Mouse (Mus musculus) embryonic facial prominence, embryonic 13.5 days (tissue): Measurements from ENCODE around the gene Dchs2. TPM values are rescaled to one million over a fixed set of nuclear protein-coding genes. Genes with fewer than 3 reads are reported as not detected.
A peak's percentile ranks its signal among the peaks of the same experiment; 100 is the strongest.

Experiments
- ATAC-seq: fragments of 200-750 bp; cut with Nextera tagmentation; 2 replicates; pipeline ENCODE4 v1.8.0; 2017; ENCODE audit warnings: low read depth; ENCODE audit not compliant: insufficient number of reproducible peaks, insufficient read depth, low FRiP score, low TSS enrichment
- H3K27ac ChIP-seq: fragments of 300-500 bp; sonication (generic); 2 replicates; pipeline ENCODE4 v1.5.1; 2015; ENCODE audit warnings: moderate library complexity, mild to moderate bottlenecking, inconsistent platforms
- H3K27me3 ChIP-seq: fragments of 300-500 bp; sonication (generic); 2 replicates; pipeline ENCODE4 v1.6.1; 2015; ENCODE audit warnings: mild to moderate bottlenecking, inconsistent platforms
- H3K36me3 ChIP-seq: fragments of 300-500 bp; sonication (generic); 2 replicates; pipeline ENCODE4 v1.6.1; 2015; ENCODE audit warnings: mild to moderate bottlenecking, inconsistent platforms
- H3K4me1 ChIP-seq: fragments of 300-500 bp; sonication (generic); 2 replicates; pipeline ENCODE4 v1.6.1; 2015; ENCODE audit warnings: inconsistent platforms
- H3K4me2 ChIP-seq: fragments of 300-500 bp; sonication (generic); 2 replicates; pipeline ENCODE4 v1.6.1; 2015; ENCODE audit warnings: moderate library complexity, mild to moderate bottlenecking, inconsistent platforms
- H3K4me3 ChIP-seq: fragments of 300-500 bp; sonication (generic); 2 replicates; pipeline ENCODE4 v1.5.1; 2015; ENCODE audit warnings: mild to moderate bottlenecking, inconsistent platforms
- H3K9ac ChIP-seq: fragments of 300-500 bp; sonication (generic); 2 replicates; pipeline ENCODE4 v1.6.1; 2015; ENCODE audit warnings: mild to moderate bottlenecking, inconsistent platforms
- H3K9me3 ChIP-seq: fragments of 300-500 bp; sonication (generic); 2 replicates; pipeline ENCODE4 v1.6.1; 2016; ENCODE audit warnings: inconsistent platforms
- WGBS: fragments of 180-500 bp; shearing (Covaris S2); methylation state at CpG from one replicate; pipeline ENCODE4 v1.1.7; 2015; ENCODE audit warnings: mixed read lengths; 5-methylcytosine and 5-hydroxymethylcytosine counted together
- polyA plus RNA-seq: library from polyadenylated mRNA; unstranded; fragments of >200 nt; fragmentation: Nextera tagmentation; extraction: Ambion mirVana; gene quantifications from 2 replicates; pipeline ENCODE4 v1.2.1, GENCODE M21; 2015

Dchs2 gene
- polyA plus RNA-seq, 1 experiment from 2014 or later, result 0.35 TPM

DNA sequence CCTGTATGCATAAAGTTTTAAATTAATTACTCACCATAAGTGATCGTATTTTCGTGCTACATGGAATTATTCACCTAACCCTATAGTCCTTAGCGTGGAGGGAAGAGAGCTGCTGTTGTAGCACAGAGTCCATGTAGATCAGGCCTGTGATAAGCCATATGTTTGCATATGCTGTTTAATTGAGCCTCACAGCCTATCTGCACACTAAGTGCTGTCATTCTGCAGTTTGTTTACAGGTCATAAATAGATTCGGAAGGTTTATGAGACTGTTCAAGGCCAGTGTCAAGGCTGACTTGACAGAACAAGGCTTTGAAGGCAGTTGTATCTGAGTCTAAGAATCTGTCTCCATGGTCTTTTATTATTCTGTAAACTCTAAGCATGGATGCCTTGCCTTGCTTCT lies 138.3 kb downstream of the Dchs2 start:
- no peak overlapping the region for H3K27ac ChIP-seq
- no peak overlapping the region for H3K4me2 ChIP-seq
- H3K9me3 ChIP-seq, result no peaks in the 10 kb centered on the region
- H3K9ac ChIP-seq, result no peak overlapping the region
- peaks cover 6% of the 10 kb centered on the region; the same call in 1 of the 2 replicates for H3K4me1 ChIP-seq
- WGBS, result 77% methylated on average over 4 of the region's 4 CpGs
- H3K27me3 ChIP-seq, result no peaks in the 10 kb centered on the region
- no peak overlapping the region for H3K4me3 ChIP-seq
- no peaks in the 10 kb centered on the region for H3K36me3 ChIP-seq
- no peak for ATAC-seq

DNA sequence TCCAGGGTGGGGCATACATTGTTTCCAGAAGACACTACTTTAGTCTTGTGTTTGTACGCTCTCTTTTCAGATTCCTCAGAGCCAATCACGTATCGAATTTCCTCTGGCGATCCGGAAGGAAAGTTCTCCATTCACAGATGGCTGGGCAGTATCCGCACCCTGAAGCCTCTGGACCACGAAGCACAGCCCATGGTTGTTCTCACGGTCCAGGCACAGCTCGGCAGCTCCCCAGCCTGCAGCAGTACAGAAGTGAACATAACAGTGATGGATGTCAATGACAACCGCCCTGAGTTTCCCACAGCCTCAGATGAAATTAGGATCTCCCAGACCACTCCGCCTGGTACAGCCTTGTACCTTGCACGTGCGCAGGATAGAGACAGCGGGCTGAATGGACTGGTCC lies 142.5 kb downstream of the Dchs2 start:
- Histone ChIP-seq H3K27me3 (peaks cover 7% of the 10 kb centered on the region), H3K27ac (no peak overlapping the region), H3K9me3 (no peaks in the 10 kb centered on the region), H3K9ac (no peak overlapping the region), H3K4me3 (no peak overlapping the region), H3K4me1 (peaks cover 3% of the 10 kb centered on the region; the same call in 1 of the 2 replicates), H3K36me3 (no peaks in the 10 kb centered on the region), H3K4me2 (no peak overlapping the region)
- WGBS, result 85% methylated on average over 14 of the region's 14 CpGs
- ATAC-seq, result no peak

DNA sequence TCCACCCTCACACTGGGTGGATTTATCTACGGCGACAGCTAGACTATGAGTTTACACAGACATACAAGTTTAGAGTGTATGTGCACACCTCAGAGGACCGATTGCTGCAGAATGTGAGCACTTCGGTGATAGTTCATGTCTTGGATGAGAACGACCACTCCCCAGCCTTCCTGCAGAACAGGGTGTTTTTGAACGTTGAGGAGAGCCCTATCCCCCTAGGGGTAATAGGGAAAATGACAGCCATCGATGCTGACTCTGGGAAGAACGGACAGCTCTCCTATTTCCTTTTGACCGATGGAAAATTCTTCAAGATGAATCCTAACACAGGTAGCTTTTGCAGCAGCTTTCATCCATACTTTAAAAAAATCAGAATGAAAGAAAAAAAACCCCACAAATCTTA lies 143.2 kb downstream of the Dchs2 start:
- Histone ChIP-seq H3K27me3 (peaks cover 10% of the 10 kb centered on the region), H3K4me1 (peaks cover 2% of the 10 kb centered on the region; the same call in 1 of the 2 replicates), H3K36me3 (no peaks in the 10 kb centered on the region), H3K4me2 (no peak overlapping the region), H3K9ac (no peak overlapping the region), H3K4me3 (no peak overlapping the region), H3K9me3 (no peaks in the 10 kb centered on the region), H3K27ac (no peak overlapping the region)
- WGBS, result 60% methylated on average over 9 of the region's 9 CpGs
- ATAC-seq, result no peak

DNA sequence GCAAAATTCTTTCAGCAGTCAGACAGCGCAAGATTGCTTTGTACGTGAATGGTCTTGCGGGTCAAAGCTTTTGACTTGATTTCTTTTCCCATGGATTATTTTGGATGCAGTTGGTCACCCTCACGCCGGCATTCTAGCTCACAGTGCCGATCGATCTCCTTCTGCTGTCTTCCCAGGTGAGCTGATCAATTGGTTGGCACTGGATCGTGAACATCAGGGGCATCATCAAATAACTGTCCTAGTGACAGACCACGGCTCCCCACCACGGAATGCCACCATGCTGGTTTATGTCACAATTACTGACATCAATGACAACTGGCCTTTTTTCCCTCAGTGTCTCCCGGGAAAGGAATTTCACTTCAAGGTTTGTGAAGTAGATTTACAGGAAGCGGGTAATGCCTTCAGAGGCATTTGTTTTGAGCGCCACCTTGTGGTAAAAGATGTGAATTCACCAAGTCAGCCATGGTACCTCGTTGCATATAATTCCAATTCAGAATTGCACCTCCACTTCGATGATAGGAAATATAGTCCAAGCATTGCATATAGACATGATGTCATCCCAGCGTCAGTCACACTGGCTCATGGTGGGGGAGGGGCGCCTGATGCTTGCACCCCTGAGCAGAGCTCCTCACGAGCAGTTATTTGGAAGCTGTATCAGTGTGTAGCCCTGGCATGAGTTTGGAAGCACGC lies 146.0 kb downstream of the Dchs2 start:
- 34% methylated on average over 19 of the region's 19 CpGs for WGBS
- peak overlapping the region; percentile 35 for H3K4me2 ChIP-seq
- no peaks in the 10 kb centered on the region for H3K36me3 ChIP-seq
- peaks cover 10% of the 10 kb centered on the region for H3K27me3 ChIP-seq
- no peak overlapping the region for H3K27ac ChIP-seq
- no peak for ATAC-seq
- no peaks in the 10 kb centered on the region for H3K4me1 ChIP-seq
- H3K9me3 ChIP-seq, result no peaks in the 10 kb centered on the region
- H3K9ac ChIP-seq, result no peak overlapping the region
- no peak overlapping the region for H3K4me3 ChIP-seq

DNA sequence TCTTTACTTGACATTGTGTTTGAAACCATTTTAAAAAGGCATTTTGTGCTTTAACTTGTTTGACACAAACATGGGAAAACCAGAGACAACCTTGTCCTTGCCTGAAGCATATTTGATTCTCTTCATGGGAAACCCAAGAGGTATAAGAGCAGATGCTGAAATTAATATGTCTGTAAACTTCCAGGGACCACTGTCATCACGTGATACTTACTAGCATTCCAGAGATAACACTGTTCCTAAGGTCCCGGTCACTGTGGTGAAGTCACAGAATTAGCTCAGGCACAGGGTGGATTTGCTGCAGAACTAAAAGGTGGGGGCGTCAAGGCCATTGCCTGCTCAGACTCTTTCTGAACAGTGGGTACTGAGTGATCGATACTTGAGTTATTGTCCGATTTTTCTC lies 148.0 kb downstream of the Dchs2 start:
- Histone ChIP-seq H3K27me3 (peaks cover 10% of the 10 kb centered on the region), H3K4me1 (no peaks in the 10 kb centered on the region), H3K9me3 (no peaks in the 10 kb centered on the region), H3K36me3 (no peaks in the 10 kb centered on the region), H3K4me2 (no peak overlapping the region), H3K4me3 (no peak overlapping the region), H3K27ac (no peak overlapping the region), H3K9ac (no peak overlapping the region)
- ATAC-seq, result no peak
- WGBS, result 62% methylated on average over 5 of the region's 5 CpGs

DNA sequence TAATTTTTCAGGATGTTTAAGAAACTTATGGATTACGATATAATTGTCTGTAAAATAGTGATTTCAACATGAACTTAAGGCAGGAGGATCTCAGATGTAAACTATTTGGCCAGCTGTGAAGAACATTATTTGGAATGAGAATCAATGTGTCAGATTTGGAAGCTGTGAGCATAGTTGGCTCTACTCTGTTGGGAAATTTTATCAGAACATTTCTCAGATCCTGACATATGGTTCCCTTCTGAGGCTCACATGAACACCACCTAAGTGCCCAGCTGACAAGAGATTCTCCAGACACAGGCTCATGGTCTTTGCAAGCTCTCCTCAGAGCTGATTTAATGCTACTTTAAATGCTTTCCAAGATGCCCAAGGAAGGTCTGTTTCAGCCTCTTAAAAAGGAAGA lies 156.1 kb downstream of the Dchs2 start:
- no peaks in the 10 kb centered on the region for H3K36me3 ChIP-seq
- H3K4me3 ChIP-seq, result no peak overlapping the region
- no peak for ATAC-seq
- H3K4me1 ChIP-seq, result peaks cover 8% of the 10 kb centered on the region
- H3K27ac ChIP-seq, result no peak overlapping the region
- H3K4me2 ChIP-seq, result no peak overlapping the region
- 70% methylated on average over 1 of the region's 1 CpGs for WGBS
- H3K27me3 ChIP-seq, result no peaks in the 10 kb centered on the region; the same call in none of the 2 replicates
- no peak overlapping the region for H3K9ac ChIP-seq
- H3K9me3 ChIP-seq, result no peaks in the 10 kb centered on the region

DNA sequence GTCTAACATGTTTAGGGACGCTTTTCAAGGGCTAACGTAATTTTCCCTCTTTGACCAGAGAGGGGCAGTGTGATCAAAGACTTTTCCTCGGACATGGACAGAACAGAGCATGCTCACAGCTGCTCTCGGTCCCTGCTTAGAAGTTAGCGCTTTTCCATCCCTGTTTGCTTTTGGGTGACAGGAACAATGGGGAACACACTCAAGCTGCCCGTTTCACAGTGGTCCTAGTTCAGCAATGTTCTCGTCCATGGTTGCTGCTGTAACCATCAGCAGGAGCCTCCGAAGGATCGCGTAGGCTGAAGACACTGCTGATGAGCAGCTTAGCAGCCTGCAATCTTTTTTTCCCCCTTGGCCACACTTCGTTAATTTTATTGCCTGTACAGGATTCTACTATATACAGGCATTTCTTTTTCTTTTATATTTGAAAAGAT lies 159.2 kb downstream of the Dchs2 start:
- Histone ChIP-seq H3K9ac (peak overlapping the region; percentile 65), H3K27ac (peak overlapping the region; percentile 68), H3K4me1 (peaks cover 8% of the 10 kb centered on the region), H3K27me3 (no peaks in the 10 kb centered on the region; the same call in none of the 2 replicates), H3K36me3 (no peaks in the 10 kb centered on the region), H3K4me3 (peak overlapping the region; percentile 44), H3K4me2 (peak overlapping the region; percentile 69), H3K9me3 (no peaks in the 10 kb centered on the region)
- ATAC-seq, result peak; percentile 69; the same call in 1 of the 2 replicates
- WGBS, result 5% methylated on average over 11 of the region's 11 CpGs

DNA sequence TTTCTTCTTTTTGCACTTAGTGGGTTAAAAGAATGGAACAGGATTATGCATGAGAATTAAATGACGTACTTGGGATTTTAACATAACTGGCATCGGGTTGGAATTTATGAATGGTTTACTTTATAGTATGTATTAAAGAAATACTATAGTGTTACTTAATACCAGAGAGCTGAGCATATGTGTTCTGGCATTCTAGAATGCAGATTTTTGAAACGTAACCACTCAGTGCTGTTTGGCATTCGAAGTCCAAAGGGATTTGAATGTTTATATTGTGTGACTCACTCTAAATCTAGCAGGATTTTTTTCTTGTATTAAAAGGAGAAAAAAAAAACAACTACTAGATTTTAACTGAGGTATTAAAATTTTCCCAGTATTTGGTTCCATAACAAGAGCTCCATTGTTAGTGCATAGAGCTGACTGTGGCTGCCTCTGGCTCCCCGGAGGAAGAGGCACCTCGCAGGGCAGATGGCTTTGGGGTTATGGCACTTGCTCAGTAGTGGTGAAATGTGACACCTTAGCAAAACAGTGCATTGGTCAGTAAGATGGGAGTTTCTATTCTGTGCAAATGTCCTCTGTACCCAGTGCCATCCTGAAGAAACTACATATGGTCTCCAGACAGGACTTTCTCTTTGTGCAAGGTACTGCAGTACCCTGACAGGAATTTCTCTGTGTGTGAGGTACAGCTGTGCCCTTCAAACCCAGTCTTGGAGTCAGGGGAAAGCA lies 160.5 kb downstream of the Dchs2 start:
- Histone ChIP-seq H3K9ac (no peak overlapping the region), H3K4me2 (no peak overlapping the region), H3K9me3 (no peaks in the 10 kb centered on the region), H3K27me3 (no peaks in the 10 kb centered on the region; the same call in 1 of the 2 replicates), H3K4me3 (no peak overlapping the region), H3K27ac (peak overlapping the region; percentile 60), H3K4me1 (peaks cover 8% of the 10 kb centered on the region), H3K36me3 (no peaks in the 10 kb centered on the region)
- ATAC-seq, result no peak
- 15% methylated on average over 6 of the region's 6 CpGs for WGBS

DNA sequence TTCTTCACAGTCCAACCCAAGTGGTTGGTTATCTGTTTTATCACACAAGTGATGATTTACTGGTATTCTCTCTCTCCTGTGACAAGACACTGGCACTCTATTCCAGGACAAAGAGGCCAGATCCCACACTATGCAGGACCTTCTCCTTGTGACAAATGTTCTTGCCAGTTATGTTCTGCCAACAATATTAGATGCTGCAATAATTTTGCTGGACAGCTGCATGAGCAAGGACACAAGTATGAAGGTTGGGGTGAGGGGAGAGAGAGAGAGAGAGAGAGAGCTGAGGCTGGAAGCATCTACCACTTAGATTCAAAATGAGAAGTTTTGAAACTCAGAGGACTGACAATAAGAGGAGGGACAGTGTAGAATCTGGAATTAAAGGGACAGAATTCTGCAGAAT lies 162.7 kb downstream of the Dchs2 start:
- no peak overlapping the region for H3K4me2 ChIP-seq
- H3K36me3 ChIP-seq, result no peaks in the 10 kb centered on the region
- H3K27me3 ChIP-seq, result no peaks in the 10 kb centered on the region
- H3K4me3 ChIP-seq, result no peak overlapping the region
- no peak overlapping the region for H3K27ac ChIP-seq
- no peak overlapping the region for H3K9ac ChIP-seq
- no peak for ATAC-seq
- no peaks in the 10 kb centered on the region for H3K9me3 ChIP-seq
- peaks cover 8% of the 10 kb centered on the region for H3K4me1 ChIP-seq

DNA sequence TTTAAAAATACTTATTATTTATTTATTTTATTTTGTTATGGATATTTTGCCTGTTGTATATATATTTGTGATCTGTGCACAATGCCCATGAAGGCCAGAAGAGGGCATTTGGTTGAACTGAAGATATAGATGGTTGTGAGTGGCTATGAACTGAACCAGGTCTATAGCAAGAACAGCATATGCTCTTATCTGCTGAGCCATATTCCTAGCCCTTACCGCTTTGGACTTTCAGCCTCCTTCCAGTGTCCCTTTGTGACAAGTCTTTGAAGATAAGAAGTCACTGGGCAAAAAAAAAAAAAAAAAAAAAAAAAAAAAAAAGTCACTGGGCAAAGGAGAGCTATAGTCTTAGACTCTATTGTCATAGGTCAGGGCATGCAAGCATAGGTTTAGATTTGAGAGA lies 163.2 kb downstream of the Dchs2 start:
- H3K27me3 ChIP-seq, result no peaks in the 10 kb centered on the region
- ATAC-seq, result no peak
- 79% methylated on average over 1 of the region's 1 CpGs for WGBS
- H3K27ac ChIP-seq, result no peak overlapping the region
- H3K4me1 ChIP-seq, result peaks cover 8% of the 10 kb centered on the region
- H3K9ac ChIP-seq, result no peak overlapping the region
- H3K4me3 ChIP-seq, result no peak overlapping the region
- H3K4me2 ChIP-seq, result no peak overlapping the region
- H3K9me3 ChIP-seq, result no peaks in the 10 kb centered on the region
- no peaks in the 10 kb centered on the region for H3K36me3 ChIP-seq

DNA sequence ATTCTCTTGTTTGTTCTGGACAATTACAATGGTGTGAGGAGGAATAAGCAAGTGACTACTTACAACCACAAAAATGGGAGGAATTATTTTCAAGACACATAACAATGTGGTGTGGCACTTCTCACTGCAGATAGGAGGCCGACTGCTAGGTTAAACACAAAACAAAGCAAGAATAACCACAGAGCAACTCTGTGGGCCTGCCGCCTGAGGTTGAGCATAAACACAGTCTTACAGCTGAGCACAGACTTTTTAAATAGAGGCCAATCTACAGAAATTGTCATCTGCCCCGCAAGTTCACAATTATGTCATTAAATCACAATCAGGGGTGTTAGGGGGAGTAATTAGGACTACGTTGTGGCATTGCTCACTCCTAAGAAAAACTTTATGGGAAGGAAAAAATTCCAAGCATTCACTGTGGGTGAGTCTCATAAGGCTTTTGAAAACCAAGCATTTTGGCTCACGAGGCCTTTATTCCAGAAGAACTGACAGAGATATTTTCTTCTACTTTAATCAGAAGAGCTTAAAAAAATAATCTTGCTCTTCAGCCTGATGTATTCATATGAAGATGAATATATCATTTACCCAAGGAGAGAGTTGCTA lies 172.1 kb downstream of the Dchs2 start:
- no peak for ATAC-seq
- Histone ChIP-seq H3K36me3 (no peaks in the 10 kb centered on the region), H3K4me3 (no peak overlapping the region), H3K27ac (peak overlapping the region; percentile 41), H3K4me1 (peaks cover 15% of the 10 kb centered on the region), H3K27me3 (no peaks in the 10 kb centered on the region), H3K9me3 (no peaks in the 10 kb centered on the region), H3K9ac (no peak overlapping the region), H3K4me2 (no peak overlapping the region)
- 28% methylated on average over 5 of the region's 5 CpGs for WGBS

DNA sequence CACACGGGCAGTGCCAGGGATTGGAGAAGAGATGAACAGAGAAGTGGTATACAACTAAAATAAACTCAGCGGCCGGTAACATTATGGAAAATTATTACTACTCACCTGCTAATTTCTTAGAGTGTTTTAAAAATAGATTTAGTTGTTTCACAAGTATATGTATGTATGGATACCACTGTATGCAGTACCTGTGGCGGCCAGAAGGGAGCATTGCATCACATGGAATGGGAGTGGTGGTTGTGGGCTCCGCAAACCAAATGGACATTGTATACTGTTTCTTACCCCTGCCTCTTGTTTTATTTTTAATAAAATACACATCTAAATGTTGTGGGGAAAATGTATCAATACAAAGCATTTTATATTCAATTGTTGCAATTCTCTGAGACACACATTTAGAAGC lies 176.1 kb downstream of the Dchs2 start:
- no peaks in the 10 kb centered on the region for H3K27me3 ChIP-seq
- H3K4me3 ChIP-seq, result no peak overlapping the region
- H3K9ac ChIP-seq, result no peak overlapping the region
- WGBS, result 75% methylated on average over 5 of the region's 5 CpGs
- no peaks in the 10 kb centered on the region for H3K36me3 ChIP-seq
- no peaks in the 10 kb centered on the region for H3K9me3 ChIP-seq
- H3K27ac ChIP-seq, result no peak overlapping the region
- H3K4me2 ChIP-seq, result no peak overlapping the region
- no peak for ATAC-seq
- peaks cover 15% of the 10 kb centered on the region for H3K4me1 ChIP-seq
